Mouse (Mus musculus) R1 (cell line): ENCODE measurements at regions not wholly inside any gene's neighbourhood (a gene's known extent, or its start where the extent isn't known, plus 50 kb on each side); places are given as distances from the start of the nearest gene placed in this dataset.

ENCODE experiments used
- DNase-seq: peaks from one replicate; pipeline ENCODE4 v3.0.0-alpha.2; 2018; ENCODE audit warnings: low read depth, low spot score

- DNase-seq, result no peak
These were observed 352.3 kb downstream of the Nup35 start for GRCm38 (mm10) chr2:80969354-80969753.

GRCm38 (mm10) chr2:80973217-80973616 is 356.2 kb downstream of the Nup35 start:
- no peak for DNase-seq

GRCm38 (mm10) chr2:80998296-80998695 is 381.3 kb downstream of the Nup35 start:
- no peak for DNase-seq

- DNase-seq, result no peak
These were observed 390.0 kb downstream of the Nup35 start for GRCm38 (mm10) chr2:81007071-81007470.

GRCm38 (mm10) chr2:81023620-81024019 is 406.6 kb downstream of the Nup35 start:
- DNase-seq, result peak; percentile 10
